Mouse (Mus musculus): ENCODE measurements around the gene Anapc15.
"Not testable (repeated sequence)": the region's sequence is repeated elsewhere in the genome, so short reads cannot be mapped to it uniquely, and the experiment has no call there.

The Anapc15 gene

GRCm38 (mm10) chr7:101949008-101949407 lies 85.5 kb downstream of the Anapc15 start:
- not testable (repeated sequence) for DNase-seq (ENCODE audit: low spot score in 2 of 2)

Measured in right cerebral cortex, postnatal 36 days (tissue).